Mouse (Mus musculus) right cerebral cortex, postnatal 10 days (tissue): ENCODE measurements around the gene Nacc2.
A peak's percentile ranks its signal among the peaks of the same experiment; 100 is the strongest.

Source experiments
- DNase-seq, 2 experiments: peaks; one replicate each; pipeline ENCODE4 v3.0.0; 2021; ENCODE audit warnings: low spot score in 2 of 2

Nacc2 gene

GRCm38 (mm10) chr2:26123079-26123648, at the start of gene Nacc2:
Gene Nacc2, minus strand, starts transcription at chr2:26123220.
- DNase-seq = no peak

DNA sequence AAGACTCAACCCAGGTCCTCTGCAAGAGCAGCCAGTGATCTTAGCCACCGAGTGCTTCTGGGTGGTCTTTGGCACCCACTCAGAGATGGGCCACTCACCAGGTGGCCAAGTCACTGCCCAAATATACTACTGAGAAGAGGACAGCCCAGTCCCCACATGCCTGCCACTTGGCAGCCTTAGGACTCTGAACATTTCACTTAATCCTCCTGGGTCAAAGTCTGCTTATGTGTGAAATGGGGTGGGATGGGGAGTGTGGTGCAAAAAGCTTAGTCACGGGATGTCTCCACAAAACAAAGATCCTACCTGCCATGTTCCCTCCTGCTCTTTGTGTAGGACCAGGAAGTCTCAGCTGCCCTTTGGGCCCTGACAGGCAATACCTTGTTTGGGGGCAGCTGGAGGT, 49.1 kb upstream of the Nacc2 start:
- DNase-seq = no peak

GRCm38 (mm10) chr2:26170376-26170775, 47.4 kb upstream of the Nacc2 start:
- DNase-seq = no peak

GRCm38 (mm10) chr2:26168843-26169579, 46.0 kb upstream of the Nacc2 start:
- DNase-seq = no peak

DNA sequence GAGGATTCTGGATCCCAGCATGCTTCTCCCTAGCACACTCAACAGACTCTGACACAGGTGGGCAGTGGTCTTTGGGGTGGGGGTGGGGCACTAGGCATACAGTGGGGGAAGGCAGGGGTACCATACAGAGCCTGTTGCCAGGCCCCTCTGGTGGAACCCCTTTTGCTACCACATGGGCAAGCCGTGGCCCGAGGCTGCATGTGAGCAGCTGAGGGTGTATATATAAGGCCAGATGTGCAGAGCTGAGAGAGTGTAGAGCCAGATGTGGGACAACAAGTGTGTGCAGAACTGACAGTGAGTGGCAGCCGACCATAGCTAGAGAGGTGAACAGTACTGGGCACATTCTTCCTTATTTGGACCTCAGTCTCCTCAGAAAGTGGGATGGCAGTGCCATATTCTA, 43.9 kb upstream of the Nacc2 start:
- no peak for DNase-seq

- DNase-seq = no peak
These were observed 35.0 kb upstream of the Nacc2 start for GRCm38 (mm10) chr2:26158064-26158463.

GRCm38 (mm10) chr2:26156191-26156977, 33.4 kb upstream of the Nacc2 start:
- DNase-seq = peak; percentile 64 to 67

GRCm38 (mm10) chr2:26155737-26156136, 32.7 kb upstream of the Nacc2 start:
- no peak for DNase-seq

DNA sequence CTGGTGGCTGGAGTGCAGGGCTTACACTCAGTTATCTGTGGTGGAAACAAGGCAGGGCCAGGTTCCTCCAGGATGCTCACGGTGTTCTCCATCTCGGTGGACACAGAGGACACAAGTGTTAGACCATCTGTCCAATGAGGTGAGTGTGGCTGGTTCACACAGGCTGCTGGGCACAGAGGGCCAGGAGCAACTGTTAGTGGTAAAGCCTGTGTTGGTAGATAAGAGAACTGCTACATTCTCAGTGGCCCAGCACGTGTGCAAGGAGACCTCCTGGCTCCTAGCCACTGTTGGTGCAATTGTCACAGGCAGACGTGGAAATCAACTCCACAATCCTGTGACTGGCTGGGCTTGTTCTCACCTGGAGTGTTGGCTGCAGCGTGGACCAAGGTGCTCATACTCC, 31.6 kb upstream of the Nacc2 start:
- DNase-seq = no peak

GRCm38 (mm10) chr2:26153909-26154340, 30.9 kb upstream of the Nacc2 start:
- peak in 1 of 2 experiments; percentile 55 for DNase-seq

GRCm38 (mm10) chr2:26153295-26153694, 30.3 kb upstream of the Nacc2 start:
- DNase-seq = no peak

- DNase-seq = no peak
These were observed 24.8 kb upstream of the Nacc2 start for GRCm38 (mm10) chr2:26147706-26148370.

DNA sequence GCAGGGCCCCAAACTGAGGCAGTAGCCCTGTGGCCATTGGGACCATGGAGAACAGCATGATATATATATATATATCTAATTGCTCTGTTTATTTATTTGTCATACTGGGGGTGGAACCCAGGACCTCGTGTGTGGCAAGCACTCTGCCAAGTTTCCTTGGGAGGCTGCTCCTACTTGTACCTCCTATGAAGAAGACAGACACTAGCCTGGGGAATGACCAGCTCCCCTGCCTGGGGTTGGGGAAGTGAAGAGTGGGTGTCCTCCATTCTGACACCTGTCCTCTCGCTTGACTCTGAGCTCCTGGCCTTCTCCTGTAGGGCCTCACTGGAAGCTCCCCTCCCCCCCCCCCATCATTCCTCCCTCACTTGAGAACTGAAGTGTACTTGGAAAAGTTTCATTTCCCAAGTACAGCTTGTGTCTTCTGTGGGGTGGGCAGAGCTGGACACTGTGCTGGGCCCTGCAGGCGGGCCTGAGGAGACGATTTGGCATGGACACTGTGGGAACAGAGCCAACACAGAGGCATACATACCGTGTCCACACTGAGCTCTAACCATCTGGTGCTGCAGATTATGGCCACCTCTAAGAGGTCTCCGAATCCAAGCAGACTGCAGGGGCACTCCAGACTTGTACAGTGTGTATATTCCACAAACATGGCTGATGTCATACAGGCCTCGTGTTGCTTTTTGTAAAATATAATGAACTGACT, 23.5 kb upstream of the Nacc2 start:
- no peak for DNase-seq

DNA sequence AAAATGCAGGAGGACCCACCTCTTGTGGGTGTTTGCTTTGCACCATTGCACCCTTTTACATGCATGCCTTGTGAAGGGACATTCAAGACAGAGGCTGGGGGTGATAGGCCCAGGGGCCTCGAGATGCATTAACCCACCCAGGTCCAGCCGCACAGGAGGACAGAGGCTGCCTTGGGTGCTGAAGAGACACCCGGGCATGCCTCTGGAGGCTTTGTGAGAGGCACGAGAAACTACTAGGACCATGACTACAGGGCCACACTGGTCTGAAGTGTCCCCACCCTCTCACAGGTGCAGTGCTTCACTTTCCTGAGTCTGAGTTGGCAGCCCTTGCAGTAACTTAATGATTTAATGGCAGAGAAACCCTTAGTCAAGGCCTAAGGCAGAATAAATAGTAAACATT, 22.1 kb upstream of the Nacc2 start:
- no peak for DNase-seq

DNA sequence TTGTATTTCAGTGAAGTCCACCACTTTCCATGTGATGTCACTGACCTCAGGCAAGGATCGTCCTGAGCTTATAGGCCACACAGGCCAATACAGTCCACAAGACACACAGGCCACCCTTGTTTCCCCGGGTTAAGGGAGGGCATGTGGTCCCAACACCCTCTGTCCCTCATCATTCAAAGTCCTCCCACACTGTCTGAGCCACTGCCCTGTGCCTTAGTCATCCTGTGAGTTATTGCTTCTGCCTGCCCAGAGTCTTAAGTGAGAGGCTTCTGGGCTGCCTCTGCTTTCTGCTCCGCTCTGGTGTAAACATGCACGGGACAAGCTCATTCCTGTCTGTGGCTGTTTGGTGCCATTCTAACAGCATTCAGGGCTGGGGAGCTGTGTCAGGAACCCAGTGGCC, 21.3 kb upstream of the Nacc2 start:
- DNase-seq = no peak

- DNase-seq = no peak
These were observed 20.5 kb upstream of the Nacc2 start for GRCm38 (mm10) chr2:26143556-26143955.

GRCm38 (mm10) chr2:26142986-26143385, 20.0 kb upstream of the Nacc2 start:
- no peak for DNase-seq

- DNase-seq = peak; percentile 71 to 76
These were observed 19.0 kb upstream of the Nacc2 start for GRCm38 (mm10) chr2:26141893-26142635.

GRCm38 (mm10) chr2:26140903-26141302, 17.9 kb upstream of the Nacc2 start:
- DNase-seq = no peak

DNA sequence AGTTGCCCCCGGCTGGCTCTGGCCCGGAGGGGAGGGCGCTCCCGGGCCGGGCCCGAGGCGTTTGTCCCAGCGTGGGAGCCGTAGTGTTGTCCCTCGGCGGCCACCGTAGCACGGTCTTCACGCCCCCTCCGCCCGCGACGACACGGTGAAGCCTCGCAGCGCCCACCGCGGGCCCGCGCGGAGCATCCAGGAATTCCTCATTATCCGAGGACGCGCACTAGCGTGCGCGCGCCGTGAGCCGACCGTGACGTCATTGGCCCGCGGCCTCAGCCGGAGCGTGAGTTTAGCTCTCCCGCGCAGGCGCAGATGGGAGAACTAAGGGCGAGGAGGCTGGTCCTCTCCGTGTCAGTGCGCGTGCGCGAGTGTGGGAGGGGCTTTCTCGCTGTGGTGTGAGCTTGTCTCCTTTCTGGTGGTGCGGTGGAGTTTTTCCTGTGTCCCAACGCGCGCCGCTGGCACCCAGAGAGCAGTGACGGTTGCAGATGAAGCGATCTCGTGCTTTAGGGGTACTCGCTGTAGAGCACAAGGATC, 17.3 kb upstream of the Nacc2 start:
- DNase-seq = peak; percentile 100
